Mouse (Mus musculus): Measurements from ENCODE around the gene Cubn. TPM values are rescaled to one million over a fixed set of nuclear protein-coding genes. Genes with fewer than 3 reads are reported as not detected.

The Cubn gene
- polyA plus RNA-seq, 1 experiment from 2014 or later, result 13.5 TPM

- no peak for TF ChIP-seq CTCF (IDR thresholded peaks at IDR 0.05; ENCODE audit: low read depth)
- H3K4me1 ChIP-seq (replicated peaks; ENCODE audit: insufficient read depth, low read length), result peaks cover 13% of the 10 kb centered on the region
- no peak for DNase-seq (ENCODE audit: low spot score)
- H3K36me3 ChIP-seq (ENCODE audit: insufficient read depth, low read length), result no peaks in the 10 kb centered on the region
- peak overlapping the region; percentile 91; the same call in 1 of the 2 replicates for H3K27ac ChIP-seq
- H3K9ac ChIP-seq (ENCODE audit: low read depth, low read length), result no peak overlapping the region
- H3K9me3 ChIP-seq (replicated peaks; ENCODE audit: low read length), result no peaks in the 10 kb centered on the region
- 66% methylated on average over 1 of the region's 1 CpGs for WGBS
- ATAC-seq (replicated peaks; ENCODE audit: low FRiP score, low read depth), result no peak
- no peak overlapping the region for H3K4me2 ChIP-seq (ENCODE audit: low read length)
- H3K27me3 ChIP-seq (ENCODE audit: insufficient read depth, low read length), result no peaks in the 10 kb centered on the region
- H3K4me3 ChIP-seq (replicated peaks; ENCODE audit: low read depth, low read length), result no peak overlapping the region
Measured at GRCm38 (mm10) chr2:13373291-13373690, 118.3 kb downstream of the Cubn start.

GRCm38 (mm10) chr2:13372825-13373224 lies 118.8 kb downstream of the Cubn start:
- no peak for DNase-seq (ENCODE audit: low spot score)
- no peaks in the 10 kb centered on the region for H3K27me3 ChIP-seq (ENCODE audit: insufficient read depth, low read length)
- H3K4me3 ChIP-seq (replicated peaks; ENCODE audit: low read depth, low read length), result no peak overlapping the region
- H3K9me3 ChIP-seq (replicated peaks; ENCODE audit: low read length), result no peaks in the 10 kb centered on the region
- TF ChIP-seq CTCF (IDR thresholded peaks at IDR 0.05; ENCODE audit: low read depth), result no peak
- H3K36me3 ChIP-seq (ENCODE audit: insufficient read depth, low read length), result no peaks in the 10 kb centered on the region
- WGBS, result 36% methylated on average over 3 of the region's 3 CpGs
- peaks cover 13% of the 10 kb centered on the region for H3K4me1 ChIP-seq (replicated peaks; ENCODE audit: insufficient read depth, low read length)
- H3K9ac ChIP-seq (ENCODE audit: low read depth, low read length), result no peak overlapping the region
- H3K27ac ChIP-seq, result peak overlapping the region; percentile 91
- no peak overlapping the region; the same call in 1 of the 2 replicates for H3K4me2 ChIP-seq (ENCODE audit: low read length)
- ATAC-seq (replicated peaks; ENCODE audit: low FRiP score, low read depth), result no peak

GRCm38 (mm10) chr2:13372256-13372824 lies 119.3 kb downstream of the Cubn start:
- Histone ChIP-seq H3K4me1 (replicated peaks; ENCODE audit: insufficient read depth, low read length) (peaks cover 13% of the 10 kb centered on the region), H3K4me2 (ENCODE audit: low read length) (peak overlapping the region; percentile 6; the same call in 1 of the 2 replicates), H3K27me3 (ENCODE audit: insufficient read depth, low read length) (no peaks in the 10 kb centered on the region), H3K36me3 (ENCODE audit: insufficient read depth, low read length) (no peaks in the 10 kb centered on the region), H3K9me3 (replicated peaks; ENCODE audit: low read length) (no peaks in the 10 kb centered on the region), H3K9ac (ENCODE audit: low read depth, low read length) (no peak overlapping the region), H3K4me3 (replicated peaks; ENCODE audit: low read depth, low read length) (no peak overlapping the region), H3K27ac (peak overlapping the region; percentile 91)
- 3% methylated on average over 5 of the region's 5 CpGs for WGBS
- ATAC-seq (replicated peaks; ENCODE audit: low FRiP score, low read depth) (peak; percentile 95), DNase-seq (ENCODE audit: low spot score) (peak; percentile 87)
- no peak for TF ChIP-seq CTCF (IDR thresholded peaks at IDR 0.05; ENCODE audit: low read depth)

GRCm38 (mm10) chr2:13371797-13372170 lies 119.8 kb downstream of the Cubn start:
- peak overlapping the region; percentile 18 for H3K4me2 ChIP-seq (ENCODE audit: low read length)
- H3K9ac ChIP-seq (ENCODE audit: low read depth, low read length), result no peak overlapping the region
- no peaks in the 10 kb centered on the region for H3K36me3 ChIP-seq (ENCODE audit: insufficient read depth, low read length)
- H3K4me3 ChIP-seq (replicated peaks; ENCODE audit: low read depth, low read length), result no peak overlapping the region
- 6% methylated on average over 4 of the region's 4 CpGs for WGBS
- H3K27me3 ChIP-seq (ENCODE audit: insufficient read depth, low read length), result no peaks in the 10 kb centered on the region
- H3K4me1 ChIP-seq (replicated peaks; ENCODE audit: insufficient read depth, low read length), result peaks cover 13% of the 10 kb centered on the region
- DNase-seq (ENCODE audit: low spot score) (no peak), ATAC-seq (replicated peaks; ENCODE audit: low FRiP score, low read depth) (peak; percentile 23; the same call in 1 of the 2 replicates)
- H3K9me3 ChIP-seq (replicated peaks; ENCODE audit: low read length), result no peaks in the 10 kb centered on the region
- H3K27ac ChIP-seq, result peak overlapping the region; percentile 91
- no peak for TF ChIP-seq CTCF (IDR thresholded peaks at IDR 0.05; ENCODE audit: low read depth)

- H3K27me3 ChIP-seq (ENCODE audit: insufficient read depth, low read length), result no peaks in the 10 kb centered on the region
- peaks cover 13% of the 10 kb centered on the region for H3K4me1 ChIP-seq (replicated peaks; ENCODE audit: insufficient read depth, low read length)
- no peaks in the 10 kb centered on the region for H3K9me3 ChIP-seq (replicated peaks; ENCODE audit: low read length)
- ATAC-seq (replicated peaks; ENCODE audit: low FRiP score, low read depth) (no peak), DNase-seq (ENCODE audit: low spot score) (peak; percentile 28)
- no peak overlapping the region for H3K4me3 ChIP-seq (replicated peaks; ENCODE audit: low read depth, low read length)
- peak overlapping the region; percentile 18; the same call in 1 of the 2 replicates for H3K4me2 ChIP-seq (ENCODE audit: low read length)
- no peak for TF ChIP-seq CTCF (IDR thresholded peaks at IDR 0.05; ENCODE audit: low read depth)
- no peaks in the 10 kb centered on the region for H3K36me3 ChIP-seq (ENCODE audit: insufficient read depth, low read length)
- peak overlapping the region; percentile 91 for H3K27ac ChIP-seq
- 44% methylated on average over 10 of the region's 10 CpGs for WGBS
- no peak overlapping the region for H3K9ac ChIP-seq (ENCODE audit: low read depth, low read length)
Measured at GRCm38 (mm10) chr2:13371072-13371796, 120.4 kb downstream of the Cubn start.

GRCm38 (mm10) chr2:13370556-13370955 lies 121.1 kb downstream of the Cubn start:
- no peaks in the 10 kb centered on the region for H3K9me3 ChIP-seq (replicated peaks; ENCODE audit: low read length)

More at GRCm38 (mm10) chr2:13370556-13370955, 121.1 kb downstream of the Cubn start:
- DNase-seq (ENCODE audit: low spot score), result no peak
- no peak for ATAC-seq (replicated peaks; ENCODE audit: low FRiP score, low read depth)
- Histone ChIP-seq H3K4me1 (replicated peaks; ENCODE audit: insufficient read depth, low read length) (peaks cover 13% of the 10 kb centered on the region), H3K27me3 (ENCODE audit: insufficient read depth, low read length) (no peaks in the 10 kb centered on the region), H3K27ac (0 out of 2 replicates have a peak overlapping the region, but pooled peaks have one; percentile 91), H3K9ac (ENCODE audit: low read depth, low read length) (no peak overlapping the region), H3K4me3 (replicated peaks; ENCODE audit: low read depth, low read length) (no peak overlapping the region), H3K4me2 (ENCODE audit: low read length) (no peak overlapping the region), H3K36me3 (ENCODE audit: insufficient read depth, low read length) (no peaks in the 10 kb centered on the region)
- TF ChIP-seq CTCF (IDR thresholded peaks at IDR 0.05; ENCODE audit: low read depth), result no peak
- WGBS, result 80% methylated on average over 2 of the region's 2 CpGs
